Mouse (Mus musculus) liver, embryonic 14.5 days (tissue): ENCODE data around the gene Tyrobp. TPM values are rescaled to one million over a fixed set of nuclear protein-coding genes. Genes with fewer than 3 reads are reported as not detected.

ENCODE experiments used
- ATAC-seq: fragments of 200-750 bp; cut with Nextera tagmentation; 2 replicates; pipeline ENCODE4 v1.8.0; 2017; ENCODE audit warnings: moderate number of reproducible peaks, mild to moderate bottlenecking, moderate library complexity; ENCODE audit not compliant: insufficient read depth
- DNase-seq, 3 experiments: peaks; one replicate each; pipeline ENCODE4 v3.0.0-alpha.2; 2012 to 2013; ENCODE audit warnings: low read depth in 3 of 3, low spot score in 3 of 3
- H3K27ac ChIP-seq: fragments of 300-500 bp; sonication (generic); 2 replicates; pipeline ENCODE4 v1.5.1; 2014; ENCODE audit warnings: moderate library complexity, mild to moderate bottlenecking, control low read depth, inconsistent platforms
- H3K27me3 ChIP-seq: fragments of 300-500 bp; sonication (generic); 2 replicates; pipeline ENCODE4 v1.6.1; 2014; ENCODE audit warnings: mild to moderate bottlenecking, low read length, moderate library complexity; ENCODE audit not compliant: control insufficient read depth, insufficient read depth
- H3K36me3 ChIP-seq: fragments of 300-500 bp; sonication (generic); replicated peaks from 2 replicates; pipeline ENCODE4 v1.6.1; 2014; ENCODE audit warnings: low read depth; ENCODE audit not compliant: control insufficient read depth, insufficient read depth
- H3K4me1 ChIP-seq, 2 experiments: fragments of 200-500 bp in 1 of 2; fragments of 300-500 bp in 1 of 2; sonication (generic) in 1 of 2; replicated peaks; 2 replicates each; pipeline ENCODE4 v1.6.1; 2012 to 2014; ENCODE audit warnings: antibody characterized with exemption in 1 of 2, inconsistent platforms in 1 of 2, low read length in 1 of 2; ENCODE audit not compliant: control insufficient read depth in 2 of 2, insufficient read depth in 2 of 2
- H3K4me2 ChIP-seq: fragments of 300-500 bp; sonication (generic); 2 replicates; pipeline ENCODE4 v1.6.1; 2014; ENCODE audit warnings: low read depth, mild to moderate bottlenecking, control low read depth, moderate library complexity
- H3K4me3 ChIP-seq, 2 experiments: fragments of 200-500 bp in 1 of 2; fragments of 300-500 bp in 1 of 2; sonication (generic) in 1 of 2; 2 replicates each; pipeline ENCODE4 v1.5.1; 2012 to 2014; ENCODE audit warnings: low read depth in 2 of 2, low read length in 2 of 2, mild to moderate bottlenecking in 2 of 2, control low read depth in 1 of 2, inconsistent platforms in 1 of 2, moderate library complexity in 1 of 2; ENCODE audit not compliant: insufficient read depth in 1 of 2
- H3K9ac ChIP-seq: fragments of 300-500 bp; sonication (generic); replicated peaks from 2 replicates; pipeline ENCODE4 v1.6.1; 2014; ENCODE audit warnings: mild to moderate bottlenecking, control low read depth, moderate library complexity
- H3K9me3 ChIP-seq: fragments of 300-500 bp; sonication (generic); 2 replicates; pipeline ENCODE4 v1.6.1; 2016; ENCODE audit warnings: low read length, mixed read lengths; ENCODE audit not compliant: control insufficient read depth
- CTCF ChIP-seq: IDR thresholded peaks from 2 replicates; pipeline ENCODE4 v1.5.1; 2016; ENCODE audit warnings: antibody characterized with exemption, low read depth, control low read depth
- EP300 ChIP-seq: IDR thresholded peaks from 2 replicates; pipeline ENCODE4 v1.6.1; 2016; ENCODE audit warnings: antibody characterized with exemption, low read depth
- WGBS: fragments of 180-500 bp; shearing (Covaris S2); extraction: QIAGEN DNeasy Blood & Tissue Kit; methylation state at CpG from one replicate; pipeline ENCODE4 v1.1.7; 2014; ENCODE audit not compliant: insufficient replicate concordance; 5-methylcytosine and 5-hydroxymethylcytosine counted together
- polyA plus RNA-seq, 2 experiments: library from polyadenylated mRNA; depleted of rRNA in 1 of 2; stranded (reverse) in 1 of 2; unstranded in 1 of 2; fragments of >200 nt; fragmentation: Nextera tagmentation in 1 of 2; extraction: Ambion mirVana in 1 of 2; gene quantifications; 2 replicates each; pipeline versions ENCODE4 v1.2.1 to v1.2.3; 2012 to 2014

The Tyrobp gene
- polyA plus RNA-seq, 2 experiments: 78.3 to 113 TPM

GRCm38 (mm10) chr7:30431793-30432192 is 18.2 kb downstream of the Tyrobp start:
- DNase-seq: no peak
- Histone ChIP-seq H3K9ac (no peak overlapping the region), H3K9me3 (no peaks in the 10 kb centered on the region), H3K4me2 (no peak overlapping the region), H3K27ac (no peak overlapping the region), H3K4me3 (no peak overlapping the region), H3K36me3 (no peaks in the 10 kb centered on the region), H3K4me1 (no peaks in the 10 kb centered on the region), H3K27me3 (no peaks in the 10 kb centered on the region)
- no peak for ATAC-seq
- 13% methylated on average over 3 of the region's 3 CpGs for WGBS
- TF ChIP-seq EP300 (no peak), CTCF (peak; percentile 52)

DNA sequence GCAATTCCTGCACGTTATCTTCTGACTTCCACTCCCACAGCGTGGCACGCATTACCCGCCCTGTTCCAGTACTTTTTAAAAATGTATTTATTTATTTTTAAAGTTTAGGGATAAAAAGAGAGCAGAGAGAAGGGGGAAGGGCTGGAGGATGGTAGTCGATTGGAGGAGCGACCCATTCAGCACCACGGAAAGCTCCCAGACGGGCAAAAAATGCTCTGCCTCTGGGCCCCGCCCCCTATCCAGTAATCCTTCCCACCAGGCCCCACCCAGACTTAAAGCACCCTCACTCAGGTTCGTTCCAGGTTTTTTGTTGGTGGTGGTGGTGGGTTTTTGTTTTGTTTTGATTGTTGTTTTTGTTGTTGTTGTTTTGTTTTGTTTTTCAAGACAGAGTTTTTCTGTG is 20.7 kb downstream of the Tyrobp start:
- Histone ChIP-seq H3K4me1 (no peaks in the 10 kb centered on the region), H3K27ac (no peak overlapping the region), H3K9ac (no peak overlapping the region), H3K9me3 (no peaks in the 10 kb centered on the region), H3K4me3 (no peak overlapping the region), H3K4me2 (no peak overlapping the region), H3K27me3 (no peaks in the 10 kb centered on the region), H3K36me3 (no peaks in the 10 kb centered on the region)
- ATAC-seq: no peak
- WGBS: under 1% methylated on average over 10 of the region's 10 CpGs
- TF ChIP-seq CTCF (no peak), EP300 (no peak)
- DNase-seq: no peak

- H3K4me1 ChIP-seq: no peaks in the 10 kb centered on the region
- no peak overlapping the region for H3K4me3 ChIP-seq
- DNase-seq: no peak
- no peak overlapping the region for H3K9ac ChIP-seq
- no peak overlapping the region for H3K27ac ChIP-seq
- 44% methylated on average over 10 of the region's 10 CpGs for WGBS
- H3K9me3 ChIP-seq: no peaks in the 10 kb centered on the region
- TF ChIP-seq CTCF: no peak
- no peak for TF ChIP-seq EP300
- no peak for ATAC-seq
- H3K36me3 ChIP-seq: no peaks in the 10 kb centered on the region
- no peak overlapping the region for H3K4me2 ChIP-seq
- no peaks in the 10 kb centered on the region for H3K27me3 ChIP-seq
These were observed 21.1 kb downstream of the Tyrobp start for GRCm38 (mm10) chr7:30434701-30435100.

DNA sequence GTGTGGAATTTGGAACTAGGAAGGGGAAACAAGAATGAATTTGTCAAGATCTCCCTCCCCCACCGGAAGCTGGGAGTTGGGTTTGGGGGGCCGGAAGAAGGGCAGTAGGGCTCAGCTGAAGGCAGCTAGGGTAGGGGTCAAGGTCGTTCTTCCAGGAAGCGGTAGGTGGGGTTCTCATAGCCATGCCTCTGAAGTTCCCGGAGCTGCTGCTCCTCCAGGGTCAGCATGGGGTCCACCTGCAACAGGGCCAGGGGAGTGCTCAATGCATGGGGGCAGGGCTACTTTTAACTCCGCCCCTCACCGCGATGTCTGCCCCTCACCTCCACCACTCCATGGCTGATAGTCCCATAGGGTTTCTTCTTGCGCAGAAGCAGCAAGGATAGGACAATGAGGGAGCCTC is 21.6 kb downstream of the Tyrobp start:
- H3K27me3 ChIP-seq: no peaks in the 10 kb centered on the region
- ATAC-seq: no peak
- TF ChIP-seq CTCF (no peak), EP300 (no peak)
- DNase-seq: no peak
- no peak overlapping the region for H3K9ac ChIP-seq
- H3K4me1 ChIP-seq: no peaks in the 10 kb centered on the region
- no peak overlapping the region for H3K4me3 ChIP-seq
- H3K4me2 ChIP-seq: no peak overlapping the region
- H3K9me3 ChIP-seq: no peaks in the 10 kb centered on the region
- no peaks in the 10 kb centered on the region for H3K36me3 ChIP-seq
- H3K27ac ChIP-seq: no peak overlapping the region
- WGBS: 38% methylated on average over 9 of the region's 9 CpGs

DNA sequence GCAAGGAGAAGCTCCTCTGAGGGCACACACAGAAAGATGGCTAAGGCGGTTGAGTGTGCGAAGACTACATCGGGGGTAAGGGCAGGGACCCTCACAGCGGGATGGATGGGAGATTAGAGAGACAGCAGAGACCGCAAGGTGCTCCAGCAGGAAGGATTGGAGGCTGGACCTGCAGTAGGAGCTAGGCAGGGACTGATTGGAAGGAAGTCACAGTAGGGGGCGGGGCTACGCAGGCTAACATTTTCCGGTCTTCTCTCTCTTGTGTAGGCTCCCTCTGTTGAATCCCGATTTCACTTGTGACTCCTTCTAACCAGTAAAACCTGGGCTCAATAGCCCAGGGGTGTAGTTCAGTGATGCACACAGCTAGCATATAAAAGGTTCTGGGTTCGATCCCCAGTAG is 23.3 kb downstream of the Tyrobp start:
- Histone ChIP-seq H3K27ac (no peak overlapping the region), H3K4me2 (no peak overlapping the region), H3K4me1 (no peaks in the 10 kb centered on the region), H3K9ac (no peak overlapping the region), H3K27me3 (no peaks in the 10 kb centered on the region), H3K9me3 (no peaks in the 10 kb centered on the region), H3K4me3 (no peak overlapping the region), H3K36me3 (no peaks in the 10 kb centered on the region)
- WGBS: 12% methylated on average over 10 of the region's 10 CpGs
- no peak for ATAC-seq
- no peak for TF ChIP-seq EP300
- no peak for TF ChIP-seq CTCF
- DNase-seq: no peak
